Mouse (Mus musculus) lung, postnatal 0 days (tissue): Measurements from ENCODE around the gene 2210408I21Rik.

Experiments used
- CTCF ChIP-seq: IDR thresholded peaks from 2 replicates; pipeline ENCODE4 v1.5.1; 2016; ENCODE audit warnings: antibody characterized with exemption, mild to moderate bottlenecking
- EP300 ChIP-seq: IDR thresholded peaks from 2 replicates; pipeline ENCODE4 v1.6.1; 2016; ENCODE audit warnings: antibody characterized with exemption, mild to moderate bottlenecking, control low read depth

DNA sequence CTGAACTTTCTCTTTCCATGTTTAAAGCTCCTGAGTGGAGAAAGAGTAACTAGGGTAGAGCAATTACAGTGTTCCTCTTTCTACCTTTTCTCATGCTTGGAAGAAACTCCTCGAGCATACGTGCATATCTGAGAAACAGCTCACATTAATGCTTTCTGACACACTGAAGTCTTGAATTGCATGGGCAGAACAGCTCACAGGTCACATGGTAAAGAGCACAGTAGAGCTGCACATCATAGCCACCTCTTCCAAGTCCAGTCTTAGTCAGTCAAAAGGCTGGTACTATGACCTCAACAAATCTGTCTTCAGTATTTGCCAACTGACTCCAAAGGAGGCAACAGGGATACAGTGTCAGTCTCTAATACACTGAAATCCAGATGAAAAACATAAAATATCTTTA lies 7.1 kb upstream of the 2210408I21Rik start:
- TF ChIP-seq EP300 (no peak), CTCF (no peak)
